Mouse (Mus musculus) liver, embryonic 14.5 days (tissue): ENCODE data around the gene Nfkb1.
A peak's percentile ranks its signal among the peaks of the same experiment; 100 is the strongest.

ENCODE experiments used
- CTCF ChIP-seq: IDR thresholded peaks from 2 replicates; pipeline ENCODE4 v1.5.1; 2016; ENCODE audit warnings: antibody characterized with exemption, low read depth, control low read depth
- EP300 ChIP-seq: IDR thresholded peaks from 2 replicates; pipeline ENCODE4 v1.6.1; 2016; ENCODE audit warnings: antibody characterized with exemption, low read depth

DNA sequence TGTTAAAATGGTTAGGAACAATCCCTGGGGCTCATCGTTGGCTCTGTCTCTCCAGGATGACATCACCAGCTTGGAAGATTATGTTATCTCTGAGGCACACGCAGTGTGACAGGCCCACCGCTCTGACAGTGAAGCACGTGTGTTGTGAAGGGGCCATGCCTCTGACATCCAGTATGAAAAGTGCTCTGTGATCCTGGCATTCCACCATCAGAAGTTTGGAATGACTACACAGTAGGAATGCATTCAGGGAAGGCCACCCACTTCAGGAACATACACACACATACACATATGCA is 49.8 kb downstream of the Nfkb1 start:
- TF ChIP-seq CTCF (no peak), EP300 (peak; percentile 26; the same call in 1 of the 2 replicates)
